Mouse (Mus musculus) heart, embryonic 11.5 days (tissue): Measurements from ENCODE around the gene 1700024G13Rik. TPM values are rescaled to one million over a fixed set of nuclear protein-coding genes. Genes with fewer than 3 reads are reported as not detected.

Experiments used
- polyA plus RNA-seq: library from polyadenylated mRNA; unstranded; fragments of >200 nt; fragmentation: Nextera tagmentation; extraction: Ambion mirVana; gene quantifications from 2 replicates; pipeline ENCODE4 v1.2.1, GENCODE M21; 2014

The 1700024G13Rik gene
- polyA plus RNA-seq, 1 experiment from 2014 or later: not detected

Other genes starting within 250 kb of the 1700024G13Rik start
- gene Msmb, start 246.4 kb downstream of the 1700024G13Rik start, polyA plus RNA-seq: not detected in 2 replicates
- gene Ncoa4, start 228.5 kb downstream of the 1700024G13Rik start, polyA plus RNA-seq: 145 and 157 TPM in 2 replicates
- 322 and 324 TPM in 2 replicates for gene Timm23, start 186.5 kb downstream of the 1700024G13Rik start, polyA plus RNA-seq
- 33.4 and 36.7 TPM in 2 replicates for gene Parg, start 186.4 kb downstream of the 1700024G13Rik start, polyA plus RNA-seq
- 15.2 and 20.7 TPM in 2 replicates for gene Ogdhl, start 66.4 kb downstream of the 1700024G13Rik start, polyA plus RNA-seq
- not detected in 2 replicates for gene Slc18a3, start 76.5 kb upstream of the 1700024G13Rik start, polyA plus RNA-seq
- gene Chat, start 77.6 kb upstream of the 1700024G13Rik start, polyA plus RNA-seq: not detected in 2 replicates
- gene Ercc6, start 125.1 kb upstream of the 1700024G13Rik start, polyA plus RNA-seq: 14.7 and 17.3 TPM in 2 replicates
- gene Prrxl1, start 211.0 kb upstream of the 1700024G13Rik start, polyA plus RNA-seq: not detected in 2 replicates